ENCODE assay signal across 12 mouse cellular contexts in genomic region chr11:90025891-90026801, GRCm38 (mm10). TPM values are rescaled to one million over a fixed set of nuclear protein-coding genes. Genes with fewer than 3 reads are reported as not detected.
DNase-seq lines count a peak whose midpoint lies in the region; ATAC-seq lines count a peak whose summit lies in the region.
"Had no signal": no experiment of that assay in that cellular context is flagged by ENCODE, and none has a peak within 500 bp of the region (broad histone marks: within the 10 kb centered on the region; RNA-seq: fewer than 3 reads in every experiment).

No protein-coding gene starts in this region.

- H3K27ac ChIP-seq in kidney, embryonic 16.5 days (ENCODE audit: low read length), result no peak overlapping the region
- no peak overlapping the region for H3K27ac ChIP-seq in stomach, embryonic 15.5 days
- H3K27ac ChIP-seq in neural tube, embryonic 15.5 days (replicated peaks), result no peak overlapping the region
- H3K27ac ChIP-seq: hindbrain, embryonic 15.5 days; lung, embryonic 15.5 days had no signal

- no peaks in the 10 kb centered on the region for H3K36me3 ChIP-seq in kidney, embryonic 16.5 days (ENCODE audit: insufficient read depth, low read length)
- no peaks in the 10 kb centered on the region for H3K36me3 ChIP-seq in stomach, embryonic 15.5 days
- no peaks in the 10 kb centered on the region for H3K36me3 ChIP-seq in neural tube, embryonic 15.5 days
- H3K36me3 ChIP-seq: hindbrain, embryonic 15.5 days; lung, embryonic 15.5 days had no signal

- H3K4me1 ChIP-seq in kidney, embryonic 16.5 days (ENCODE audit: insufficient read depth, low read length), result peaks cover 28% of the 10 kb centered on the region
- 0 out of 2 replicates have a peak, but pooled peaks cover 7% of the 10 kb centered on the region for H3K4me1 ChIP-seq in stomach, embryonic 15.5 days
- H3K4me1 ChIP-seq in neural tube, embryonic 15.5 days, result peaks cover 20% of the 10 kb centered on the region

- DNase-seq in gastrocnemius, adult 18-20 months (ENCODE audit: low spot score), result peak; percentile 62
- DNase-seq in gastrocnemius, adult 8-10 months (ENCODE audit: low spot score in 2 of 2), result no peak
- peak; percentile 40 to 61 for DNase-seq in lung, adult 18-20 months
- no peak for DNase-seq in lung, postnatal 14 days
- no peak for DNase-seq in retina, embryonic 14.5 days (ENCODE audit: low spot score)
- DNase-seq: retina, postnatal 1 day had no signal

- H3K9ac ChIP-seq in kidney, embryonic 16.5 days (replicated peaks; ENCODE audit: low read length), result no peak overlapping the region
- no peak overlapping the region for H3K9ac ChIP-seq in stomach, embryonic 15.5 days
- H3K9ac ChIP-seq in neural tube, embryonic 15.5 days (replicated peaks), result no peak overlapping the region
- H3K9ac ChIP-seq: hindbrain, embryonic 15.5 days; lung, embryonic 15.5 days had no signal

- no peaks in the 10 kb centered on the region; the same call in 1 of the 2 replicates for H3K27me3 ChIP-seq in kidney, embryonic 16.5 days (ENCODE audit: insufficient read depth, low read length)
- no peaks in the 10 kb centered on the region for H3K27me3 ChIP-seq in stomach, embryonic 15.5 days (replicated peaks)
- H3K27me3 ChIP-seq in neural tube, embryonic 15.5 days (replicated peaks), result peaks cover 4% of the 10 kb centered on the region
- H3K27me3 ChIP-seq: lung, embryonic 15.5 days; Patski had no signal

- WGBS in kidney, embryonic 16.5 days, result 29% methylated on average over 14 of the region's 14 CpGs
- 57% methylated on average over 14 of the region's 14 CpGs for whole genome bisulfite sequencing in stomach, embryonic 15.5 days
- 64% methylated on average over 14 of the region's 14 CpGs for WGBS in neural tube, embryonic 15.5 days

- H3K4me2 ChIP-seq in kidney, embryonic 16.5 days (replicated peaks; ENCODE audit: low read depth, low read length), result peak overlapping the region; percentile 8; the same call in 1 of the 2 replicates
- no peak overlapping the region for H3K4me2 ChIP-seq in stomach, embryonic 15.5 days
- H3K4me2 ChIP-seq in neural tube, embryonic 15.5 days, result no peak overlapping the region
- H3K4me2 ChIP-seq: hindbrain, embryonic 15.5 days; lung, embryonic 15.5 days had no signal

- ATAC-seq in kidney, embryonic 16.5 days (ENCODE audit: low FRiP score, low TSS enrichment), result no peak
- peak; percentile 64; the same call in 1 of the 2 replicates for ATAC-seq in stomach, embryonic 15.5 days (ENCODE audit: insufficient read depth, low FRiP score, low read depth)
- ATAC-seq in neural tube, embryonic 15.5 days (ENCODE audit: low FRiP score), result no peak
- ATAC-seq: Patski had no signal

- H3K9me3 ChIP-seq in kidney, embryonic 16.5 days (ENCODE audit: low read length), result no peaks in the 10 kb centered on the region
- H3K9me3 ChIP-seq in stomach, embryonic 15.5 days, result no peaks in the 10 kb centered on the region
- H3K9me3 ChIP-seq in neural tube, embryonic 15.5 days (replicated peaks), result no peaks in the 10 kb centered on the region
- H3K9me3 ChIP-seq: hindbrain, embryonic 15.5 days; lung, embryonic 15.5 days had no signal

- no peak overlapping the region; the same call in 1 of the 2 replicates for H3K4me3 ChIP-seq in kidney, embryonic 16.5 days (ENCODE audit: low read length)
- H3K4me3 ChIP-seq in stomach, embryonic 15.5 days (replicated peaks), result no peak overlapping the region
- H3K4me3 ChIP-seq in neural tube, embryonic 15.5 days (replicated peaks), result no peak overlapping the region
- H3K4me3 ChIP-seq: hindbrain, embryonic 15.5 days; lung, embryonic 15.5 days had no signal

RNA-seq across cellular contexts. Expression of gene Tmem100, which starts 4.0 kb away (rescaled TPM):
- total RNA-seq in gastrocnemius, adult 18-20 months (2021), result 10 to 100 TPM; 11.9 to 18.9 TPM
- 10 to 100 TPM in 2 of 4 experiments, 1 to 10 TPM in 2; 9.1 to 24.0 (median 11.7) TPM for total RNA-seq in gastrocnemius, adult 8-10 months (2022)
- 20.8 and 23.3 TPM in 2 replicates for polyA plus RNA-seq in kidney, embryonic 16.5 days (2015; fragmentation: Nextera tagmentation; extraction: Ambion mirVana)
- polyA plus RNA-seq in stomach, embryonic 15.5 days (2015; fragmentation: Nextera tagmentation; extraction: Ambion mirVana), result 27.3 and 27.9 TPM in 2 replicates
- polyA plus RNA-seq in neural tube, embryonic 15.5 days (2015; fragmentation: Nextera tagmentation; extraction: Ambion mirVana), result 23.0 and 24.1 TPM in 2 replicates
- polyA plus RNA-seq: Patski had no signal

RNA-seq across cellular contexts. Expression of gene Pctp, which starts 23.5 kb away (rescaled TPM):
- 1 to 10 TPM; 3.4 to 3.8 TPM for total RNA-seq in gastrocnemius, adult 18-20 months (2021)
- 1 to 10 TPM; 3.1 to 4.5 (median 4.3) TPM for total RNA-seq in gastrocnemius, adult 8-10 months (2022)
- polyA plus RNA-seq in kidney, embryonic 16.5 days (2015; fragmentation: Nextera tagmentation; extraction: Ambion mirVana), result 14.3 and 15.8 TPM in 2 replicates
- polyA plus RNA-seq in stomach, embryonic 15.5 days (2015; fragmentation: Nextera tagmentation; extraction: Ambion mirVana), result 13.9 and 15.8 TPM in 2 replicates
- polyA plus RNA-seq in neural tube, embryonic 15.5 days (2015; fragmentation: Nextera tagmentation; extraction: Ambion mirVana), result 1.7 and 4.2 TPM in 2 replicates

Comparison
In these comparisons a context has a peak if more than half of its experiments do, and no peak if none do; other contexts are left out.
1. DNase-seq: peak in gastrocnemius, adult 18-20 months (single experiment) and lung, adult 18-20 months (2 of 2); none in gastrocnemius, adult 8-10 months (0 of 2), lung, postnatal 14 days (single experiment) and retina, embryonic 14.5 days (single experiment).